Mouse (Mus musculus) heart, embryonic 15.5 days (tissue): ENCODE data around the gene Fam178b. TPM values are rescaled to one million over a fixed set of nuclear protein-coding genes. Genes with fewer than 3 reads are reported as not detected.

ENCODE experiments used
- ATAC-seq: fragments of 200-750 bp; cut with Nextera tagmentation; replicated peaks from 2 replicates; pipeline ENCODE4 v1.8.0; 2017; ENCODE audit warnings: low read depth, moderate TSS enrichment; ENCODE audit not compliant: insufficient number of reproducible peaks, insufficient read depth, low FRiP score
- H3K27ac ChIP-seq: fragments of 300-500 bp; sonication (generic); 2 replicates; pipeline ENCODE4 v1.5.1; 2015; ENCODE audit warnings: mild to moderate bottlenecking, inconsistent platforms
- H3K27me3 ChIP-seq: fragments of 300-500 bp; sonication (generic); 2 replicates; pipeline ENCODE4 v1.6.1; 2015; ENCODE audit warnings: inconsistent platforms
- H3K36me3 ChIP-seq: fragments of 300-500 bp; sonication (generic); 2 replicates; pipeline ENCODE4 v1.6.1; 2015; ENCODE audit warnings: mild to moderate bottlenecking, inconsistent platforms
- H3K4me1 ChIP-seq: fragments of 300-500 bp; sonication (generic); replicated peaks from 2 replicates; pipeline ENCODE4 v1.6.1; 2015; ENCODE audit warnings: inconsistent platforms
- H3K4me2 ChIP-seq: fragments of 300-500 bp; sonication (generic); 2 replicates; pipeline ENCODE4 v1.6.1; 2015; ENCODE audit warnings: inconsistent platforms, mild to moderate bottlenecking, moderate library complexity
- H3K4me3 ChIP-seq: fragments of 300-500 bp; sonication (generic); 2 replicates; pipeline ENCODE4 v1.5.1; 2015; ENCODE audit warnings: mild to moderate bottlenecking, inconsistent platforms
- H3K9ac ChIP-seq: fragments of 300-500 bp; sonication (generic); 2 replicates; pipeline ENCODE4 v1.6.1; 2015; ENCODE audit warnings: mild to moderate bottlenecking, inconsistent platforms
- H3K9me3 ChIP-seq: fragments of 300-500 bp; sonication (generic); replicated peaks from 2 replicates; pipeline ENCODE4 v1.6.1; 2016; ENCODE audit warnings: inconsistent platforms
- WGBS: fragments of 180-500 bp; shearing (Covaris S2); methylation state at CpG from one replicate; pipeline ENCODE4 v1.1.7; 2015; ENCODE audit warnings: mixed read lengths; 5-methylcytosine and 5-hydroxymethylcytosine counted together
- polyA plus RNA-seq: library from polyadenylated mRNA; unstranded; fragments of >200 nt; fragmentation: Nextera tagmentation; extraction: Ambion mirVana; gene quantifications from 2 replicates; pipeline ENCODE4 v1.2.1, GENCODE M21; 2015

Gene Fam178b
- polyA plus RNA-seq, 1 experiment from 2014 or later: 0.68 TPM

- no peak overlapping the region for H3K4me3 ChIP-seq
- peaks cover 58% of the 10 kb centered on the region for H3K4me1 ChIP-seq
- H3K36me3 ChIP-seq: peaks cover 16% of the 10 kb centered on the region
- H3K9ac ChIP-seq: no peak overlapping the region
- ATAC-seq: no peak
- no peaks in the 10 kb centered on the region for H3K27me3 ChIP-seq
- H3K4me2 ChIP-seq: no peak overlapping the region
- H3K9me3 ChIP-seq: no peaks in the 10 kb centered on the region
- WGBS: 6% methylated on average over 1 of the region's 1 CpGs
- no peak overlapping the region for H3K27ac ChIP-seq
Observed at GRCm38 (mm10) chr1:36528351-36528750, 154.6 kb downstream of the Fam178b start.

DNA sequence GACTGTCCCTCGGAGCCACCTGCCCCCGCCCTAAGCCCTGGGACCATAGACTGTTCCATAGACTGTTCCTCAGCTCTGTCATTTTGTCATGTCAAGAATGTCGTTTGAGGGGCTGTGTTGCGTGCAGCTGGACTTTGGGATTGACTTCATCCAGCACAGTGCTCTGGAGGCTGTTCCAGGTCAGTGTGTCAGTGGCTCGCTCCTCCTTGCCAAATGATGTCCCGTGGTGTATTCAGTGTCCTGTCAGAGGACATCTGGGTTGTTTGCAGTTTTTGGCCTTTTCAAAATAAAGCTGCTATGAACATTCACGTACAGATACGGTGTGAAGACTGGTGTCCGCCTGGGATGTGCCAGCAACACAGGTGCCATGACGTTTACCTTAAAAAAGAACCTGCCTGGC is 156.1 kb downstream of the Fam178b start:
- H3K4me2 ChIP-seq: no peak overlapping the region
- 84% methylated on average over 10 of the region's 10 CpGs for WGBS
- peaks cover 20% of the 10 kb centered on the region for H3K36me3 ChIP-seq
- no peaks in the 10 kb centered on the region for H3K27me3 ChIP-seq
- H3K4me3 ChIP-seq: no peak overlapping the region
- H3K9me3 ChIP-seq: no peaks in the 10 kb centered on the region
- H3K9ac ChIP-seq: no peak overlapping the region
- H3K4me1 ChIP-seq: peaks cover 63% of the 10 kb centered on the region
- no peak for ATAC-seq
- H3K27ac ChIP-seq: no peak overlapping the region

GRCm38 (mm10) chr1:36525774-36526173 is 157.2 kb downstream of the Fam178b start:
- H3K9me3 ChIP-seq: no peaks in the 10 kb centered on the region
- peaks cover 55% of the 10 kb centered on the region for H3K4me1 ChIP-seq
- no peak for ATAC-seq
- no peak overlapping the region for H3K27ac ChIP-seq
- no peak overlapping the region for H3K9ac ChIP-seq
- no peak overlapping the region for H3K4me2 ChIP-seq
- H3K36me3 ChIP-seq: peaks cover 31% of the 10 kb centered on the region
- no peak overlapping the region for H3K4me3 ChIP-seq
- no peaks in the 10 kb centered on the region for H3K27me3 ChIP-seq
- WGBS: 88% methylated on average over 12 of the region's 12 CpGs

DNA sequence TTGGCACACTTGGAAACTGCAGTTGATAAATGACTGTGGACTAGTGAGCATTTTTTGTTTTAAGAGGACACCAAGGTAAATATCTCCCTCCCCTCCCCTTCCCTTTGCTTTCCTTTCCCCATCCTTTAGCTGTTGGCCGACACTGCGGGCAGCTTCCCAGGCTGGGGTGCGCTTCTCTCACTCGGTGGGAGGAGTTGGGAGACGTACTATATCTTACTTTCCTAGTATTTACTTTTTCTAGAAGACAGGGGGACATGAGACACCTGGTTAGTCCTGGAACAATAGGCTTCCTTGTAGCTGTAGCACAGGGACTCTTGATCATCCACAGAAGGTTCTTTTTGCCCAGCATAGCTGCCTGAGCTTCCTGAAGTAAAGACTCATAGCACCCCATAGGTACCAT is 158.9 kb downstream of the Fam178b start:
- Histone ChIP-seq H3K4me2 (no peak overlapping the region), H3K27ac (peak overlapping the region; percentile 77), H3K4me3 (no peak overlapping the region), H3K27me3 (no peaks in the 10 kb centered on the region), H3K4me1 (peaks cover 43% of the 10 kb centered on the region), H3K36me3 (peaks cover 47% of the 10 kb centered on the region), H3K9me3 (no peaks in the 10 kb centered on the region), H3K9ac (no peak overlapping the region)
- WGBS: 70% methylated on average over 5 of the region's 5 CpGs
- no peak for ATAC-seq

- Histone ChIP-seq H3K36me3 (peaks cover 50% of the 10 kb centered on the region), H3K4me1 (peaks cover 42% of the 10 kb centered on the region), H3K9me3 (no peaks in the 10 kb centered on the region), H3K4me3 (no peak overlapping the region), H3K27me3 (no peaks in the 10 kb centered on the region), H3K4me2 (peak overlapping the region; percentile 12; the same call in 1 of the 2 replicates), H3K27ac (peak overlapping the region; percentile 77), H3K9ac (0 out of 2 replicates have a peak overlapping the region, but pooled peaks have one; percentile 2)
- ATAC-seq: peak; percentile 73
- WGBS: 36% methylated on average over 9 of the region's 9 CpGs
Observed at GRCm38 (mm10) chr1:36523332-36524013, 159.5 kb downstream of the Fam178b start.

DNA sequence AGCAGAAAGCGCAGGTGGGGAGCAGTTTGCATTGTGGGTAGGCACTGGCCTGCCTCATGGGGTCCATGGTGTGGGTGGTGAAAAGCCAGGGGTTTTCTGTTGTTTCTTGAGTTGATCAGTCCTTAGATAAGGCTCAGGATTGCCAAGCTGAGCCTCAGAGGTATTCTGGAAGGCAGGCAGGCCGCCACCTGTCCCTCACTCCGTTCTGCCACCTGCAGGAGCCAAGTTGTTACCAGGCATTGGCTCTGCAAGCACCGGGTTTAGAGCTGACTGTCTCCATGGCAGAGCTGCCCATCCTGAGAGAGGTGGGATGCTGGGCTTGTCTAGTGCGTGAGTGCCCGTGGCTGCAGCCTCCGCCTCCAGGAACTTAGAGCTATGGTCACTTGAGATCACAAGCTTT is 160.8 kb downstream of the Fam178b start:
- H3K36me3 ChIP-seq: peaks cover 57% of the 10 kb centered on the region
- WGBS: 92% methylated on average over 7 of the region's 7 CpGs
- no peaks in the 10 kb centered on the region for H3K27me3 ChIP-seq
- H3K4me2 ChIP-seq: no peak overlapping the region
- no peaks in the 10 kb centered on the region for H3K9me3 ChIP-seq
- H3K27ac ChIP-seq: peak overlapping the region; percentile 77
- H3K4me3 ChIP-seq: no peak overlapping the region
- peaks cover 42% of the 10 kb centered on the region for H3K4me1 ChIP-seq
- no peak for ATAC-seq
- no peak overlapping the region for H3K9ac ChIP-seq

- whole genome bisulfite sequencing: 82% methylated on average over 11 of the region's 11 CpGs
- Histone ChIP-seq H3K9ac (no peak overlapping the region), H3K27me3 (no peaks in the 10 kb centered on the region), H3K4me1 (peaks cover 61% of the 10 kb centered on the region), H3K4me3 (no peak overlapping the region), H3K36me3 (peaks cover 52% of the 10 kb centered on the region), H3K27ac (no peak overlapping the region), H3K4me2 (no peak overlapping the region), H3K9me3 (no peaks in the 10 kb centered on the region)
- no peak for ATAC-seq
Observed at GRCm38 (mm10) chr1:36519626-36520025, 163.4 kb downstream of the Fam178b start.

DNA sequence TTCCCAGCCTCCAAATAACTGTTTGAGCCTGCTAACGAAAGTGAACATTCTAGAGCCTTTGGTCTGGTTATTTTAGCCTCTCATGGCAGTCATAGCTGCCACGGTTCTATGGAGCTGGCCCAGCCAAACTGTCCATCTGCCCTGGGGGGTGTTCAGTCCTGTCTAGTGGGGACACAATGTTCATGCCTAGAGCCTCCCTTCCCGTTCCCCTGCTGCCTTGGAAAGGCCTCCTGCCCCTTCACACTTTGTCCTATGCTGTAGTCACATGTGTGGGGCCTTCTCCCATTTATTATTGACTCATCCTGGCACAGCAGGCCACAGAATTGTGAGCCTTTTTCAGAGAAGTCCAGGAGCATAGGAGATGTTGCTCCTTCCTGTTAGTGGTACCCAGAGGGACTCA is 164.7 kb downstream of the Fam178b start:
- Histone ChIP-seq H3K36me3 (peaks cover 49% of the 10 kb centered on the region), H3K9ac (no peak overlapping the region), H3K4me3 (no peak overlapping the region), H3K4me1 (peaks cover 62% of the 10 kb centered on the region), H3K4me2 (no peak overlapping the region), H3K9me3 (no peaks in the 10 kb centered on the region), H3K27ac (no peak overlapping the region), H3K27me3 (no peaks in the 10 kb centered on the region)
- ATAC-seq: no peak
- 70% methylated on average over 3 of the region's 3 CpGs for WGBS

GRCm38 (mm10) chr1:36513718-36514117 is 169.3 kb downstream of the Fam178b start:
- 0 out of 2 replicates have a peak overlapping the region, but pooled peaks have one; percentile 96 for H3K9ac ChIP-seq
- ATAC-seq: no peak
- H3K36me3 ChIP-seq: peaks cover 15% of the 10 kb centered on the region; the same call in 1 of the 2 replicates
- H3K27me3 ChIP-seq: no peaks in the 10 kb centered on the region
- H3K9me3 ChIP-seq: no peaks in the 10 kb centered on the region
- H3K27ac ChIP-seq: no peak overlapping the region
- peak overlapping the region; percentile 100 for H3K4me3 ChIP-seq
- H3K4me1 ChIP-seq: peaks cover 51% of the 10 kb centered on the region
- H3K4me2 ChIP-seq: peak overlapping the region; percentile 88
- 71% methylated on average over 2 of the region's 2 CpGs for WGBS

GRCm38 (mm10) chr1:36513310-36513709 is 169.7 kb downstream of the Fam178b start:
- peak overlapping the region; percentile 96 for H3K9ac ChIP-seq
- 3% methylated on average over 1 of the region's 1 CpGs for WGBS
- ATAC-seq: no peak

DNA sequence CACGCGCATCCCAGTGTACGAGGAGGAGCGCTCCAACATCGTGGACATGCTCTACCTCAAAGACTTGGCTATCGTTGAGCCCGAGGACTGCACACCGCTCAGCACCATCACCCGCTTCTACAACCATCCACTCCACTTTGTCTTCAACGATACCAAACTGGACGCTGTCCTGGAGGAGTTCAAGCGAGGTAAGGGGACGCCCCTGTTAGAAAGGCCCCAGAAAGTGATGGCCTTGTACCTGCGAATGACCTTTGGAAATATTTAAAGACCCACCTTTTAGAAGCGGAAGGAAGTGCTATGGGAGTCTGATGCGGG is 170.1 kb downstream of the Fam178b start:
- H3K4me2 ChIP-seq: peak overlapping the region; percentile 88
- 3% methylated on average over 16 of the region's 16 CpGs for WGBS
- H3K27me3 ChIP-seq: no peaks in the 10 kb centered on the region
- peaks cover 11% of the 10 kb centered on the region; the same call in 1 of the 2 replicates for H3K36me3 ChIP-seq
- H3K9ac ChIP-seq: peak overlapping the region; percentile 96
- peaks cover 43% of the 10 kb centered on the region for H3K4me1 ChIP-seq
- peak overlapping the region; percentile 100 for H3K4me3 ChIP-seq
- H3K9me3 ChIP-seq: no peaks in the 10 kb centered on the region
- H3K27ac ChIP-seq: peak overlapping the region; percentile 100
- no peak for ATAC-seq

More at GRCm38 (mm10) chr1:36513310-36513709, 169.7 kb downstream of the Fam178b start:
- Histone ChIP-seq H3K36me3 (peaks cover 15% of the 10 kb centered on the region; the same call in 1 of the 2 replicates), H3K27me3 (no peaks in the 10 kb centered on the region), H3K27ac (no peak overlapping the region), H3K4me2 (peak overlapping the region; percentile 88), H3K9me3 (no peaks in the 10 kb centered on the region), H3K4me3 (peak overlapping the region; percentile 100), H3K4me1 (peaks cover 47% of the 10 kb centered on the region)
